Mouse (Mus musculus): ENCODE measurements around the gene Tcf20. TPM values are rescaled to one million over a fixed set of nuclear protein-coding genes. Genes with fewer than 3 reads are reported as not detected.
A peak's percentile ranks its signal among the peaks of the same experiment; 100 is the strongest.

The Tcf20 gene
- polyA plus RNA-seq, 1 experiment from 2014 or later = 7.2 TPM

GRCm38 (mm10) chr15:82964266-82964825 lies 23.3 kb downstream of the Tcf20 start:
- 69% methylated on average over 14 of the region's 14 CpGs for WGBS
- Histone ChIP-seq H3K9me3 (ENCODE audit: control insufficient read depth, low read length) (no peaks in the 10 kb centered on the region), H3K4me1 (replicated peaks; ENCODE audit: control insufficient read depth, insufficient read depth, low read length) (peaks cover 39% of the 10 kb centered on the region), H3K36me3 (ENCODE audit: control insufficient read depth, insufficient read depth, low read length) (no peaks in the 10 kb centered on the region), H3K9ac (ENCODE audit: low read length) (peak overlapping the region; percentile 76; the same call in 1 of the 2 replicates), H3K27me3 (ENCODE audit: control insufficient read depth, insufficient read depth, low read depth, low read length) (peaks cover 20% of the 10 kb centered on the region), H3K27ac (ENCODE audit: low read length) (peak overlapping the region; percentile 57; the same call in 1 of the 2 replicates), H3K4me2 (ENCODE audit: low read depth, low read length) (no peak overlapping the region; the same call in 1 of the 2 replicates), H3K4me3 (ENCODE audit: low read length) (peak overlapping the region; percentile 63)
- ATAC-seq (ENCODE audit: low read depth) = no peak

DNA sequence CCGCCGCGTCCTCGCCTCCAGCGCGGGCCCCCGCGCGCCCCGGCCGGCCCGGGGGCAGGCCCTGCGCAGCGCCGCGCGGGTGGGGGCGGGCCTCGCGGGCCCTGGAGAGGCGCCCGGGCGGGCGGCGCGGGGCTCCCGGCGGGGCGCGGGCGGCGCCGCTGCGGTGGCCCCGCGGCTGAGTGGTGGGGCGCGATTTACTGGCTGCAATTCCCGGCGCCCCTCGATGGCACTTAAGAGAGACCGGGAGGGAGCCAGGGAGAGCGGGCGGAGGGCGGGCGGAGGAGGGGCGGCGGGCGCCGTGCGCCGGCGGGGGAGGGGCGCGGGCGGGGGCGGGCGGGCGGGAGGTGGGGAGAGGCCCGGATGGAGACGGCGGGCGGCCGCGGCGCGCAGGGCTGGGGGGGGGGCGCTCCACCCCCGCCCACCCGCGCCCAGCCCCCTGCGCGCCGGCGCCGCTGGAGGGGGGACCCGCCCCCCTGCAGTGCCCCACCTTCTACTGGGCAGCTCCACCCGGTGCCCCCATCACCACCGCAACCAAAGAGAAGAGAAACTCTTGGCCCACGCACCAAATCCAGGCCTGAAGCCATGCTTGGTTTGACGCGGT lies 24.0 kb downstream of the Tcf20 start:
- peak; percentile 71 for ATAC-seq (ENCODE audit: low read depth)
- Histone ChIP-seq H3K27me3 (ENCODE audit: control insufficient read depth, insufficient read depth, low read depth, low read length) (peaks cover 23% of the 10 kb centered on the region), H3K9me3 (ENCODE audit: control insufficient read depth, low read length) (no peaks in the 10 kb centered on the region), H3K9ac (ENCODE audit: low read length) (peak overlapping the region; percentile 76), H3K4me2 (ENCODE audit: low read depth, low read length) (peak overlapping the region; percentile 83), H3K4me1 (replicated peaks; ENCODE audit: control insufficient read depth, insufficient read depth, low read length) (peaks cover 43% of the 10 kb centered on the region), H3K27ac (ENCODE audit: low read length) (peak overlapping the region; percentile 70; the same call in 1 of the 2 replicates), H3K4me3 (ENCODE audit: low read length) (peak overlapping the region; percentile 63), H3K36me3 (ENCODE audit: control insufficient read depth, insufficient read depth, low read length) (no peaks in the 10 kb centered on the region)
- WGBS = under 1% methylated on average over 19 of the region's 82 CpGs

- peak overlapping the region; percentile 76 for H3K9ac ChIP-seq (ENCODE audit: low read length)
- H3K36me3 ChIP-seq (ENCODE audit: control insufficient read depth, insufficient read depth, low read length) = no peaks in the 10 kb centered on the region
- H3K9me3 ChIP-seq (ENCODE audit: control insufficient read depth, low read length) = no peaks in the 10 kb centered on the region
- H3K27me3 ChIP-seq (ENCODE audit: control insufficient read depth, insufficient read depth, low read depth, low read length) = peaks cover 23% of the 10 kb centered on the region
- peak overlapping the region; percentile 59; the same call in 1 of the 2 replicates for H3K27ac ChIP-seq (ENCODE audit: low read length)
- H3K4me1 ChIP-seq (replicated peaks; ENCODE audit: control insufficient read depth, insufficient read depth, low read length) = peaks cover 43% of the 10 kb centered on the region
- ATAC-seq (ENCODE audit: low read depth) = no peak
- H3K4me2 ChIP-seq (ENCODE audit: low read depth, low read length) = peak overlapping the region; percentile 83
- peak overlapping the region; percentile 63 for H3K4me3 ChIP-seq (ENCODE audit: low read length)
- 3% methylated on average over 30 of the region's 39 CpGs for WGBS
Observed at GRCm38 (mm10) chr15:82963090-82963489, 24.6 kb downstream of the Tcf20 start.

- no peak for ATAC-seq (ENCODE audit: low read depth)
- Histone ChIP-seq H3K4me3 (ENCODE audit: low read length) (peak overlapping the region; percentile 63), H3K4me1 (replicated peaks; ENCODE audit: control insufficient read depth, insufficient read depth, low read length) (peaks cover 40% of the 10 kb centered on the region), H3K9ac (ENCODE audit: low read length) (no peak overlapping the region; the same call in 1 of the 2 replicates), H3K9me3 (ENCODE audit: control insufficient read depth, low read length) (no peaks in the 10 kb centered on the region), H3K36me3 (ENCODE audit: control insufficient read depth, insufficient read depth, low read length) (no peaks in the 10 kb centered on the region), H3K27ac (ENCODE audit: low read length) (no peak overlapping the region), H3K4me2 (ENCODE audit: low read depth, low read length) (peak overlapping the region; percentile 83), H3K27me3 (ENCODE audit: control insufficient read depth, insufficient read depth, low read depth, low read length) (peaks cover 23% of the 10 kb centered on the region)
- 41% methylated on average over 4 of the region's 4 CpGs for WGBS
Observed at GRCm38 (mm10) chr15:82962536-82962935, 25.1 kb downstream of the Tcf20 start.

GRCm38 (mm10) chr15:82960786-82961561 lies 26.7 kb downstream of the Tcf20 start:
- ATAC-seq (ENCODE audit: low read depth) = no peak
- no peaks in the 10 kb centered on the region for H3K36me3 ChIP-seq (ENCODE audit: control insufficient read depth, insufficient read depth, low read length)
- H3K9ac ChIP-seq (ENCODE audit: low read length) = peak overlapping the region; percentile 27; the same call in 1 of the 2 replicates
- no peaks in the 10 kb centered on the region for H3K9me3 ChIP-seq (ENCODE audit: control insufficient read depth, low read length)
- peaks cover 40% of the 10 kb centered on the region for H3K4me1 ChIP-seq (replicated peaks; ENCODE audit: control insufficient read depth, insufficient read depth, low read length)
- H3K27me3 ChIP-seq (ENCODE audit: control insufficient read depth, insufficient read depth, low read depth, low read length) = peaks cover 21% of the 10 kb centered on the region
- WGBS = 8% methylated on average over 26 of the region's 26 CpGs
- H3K4me3 ChIP-seq (ENCODE audit: low read length) = no peak overlapping the region
- H3K4me2 ChIP-seq (ENCODE audit: low read depth, low read length) = peak overlapping the region; percentile 41
- H3K27ac ChIP-seq (ENCODE audit: low read length) = no peak overlapping the region

DNA sequence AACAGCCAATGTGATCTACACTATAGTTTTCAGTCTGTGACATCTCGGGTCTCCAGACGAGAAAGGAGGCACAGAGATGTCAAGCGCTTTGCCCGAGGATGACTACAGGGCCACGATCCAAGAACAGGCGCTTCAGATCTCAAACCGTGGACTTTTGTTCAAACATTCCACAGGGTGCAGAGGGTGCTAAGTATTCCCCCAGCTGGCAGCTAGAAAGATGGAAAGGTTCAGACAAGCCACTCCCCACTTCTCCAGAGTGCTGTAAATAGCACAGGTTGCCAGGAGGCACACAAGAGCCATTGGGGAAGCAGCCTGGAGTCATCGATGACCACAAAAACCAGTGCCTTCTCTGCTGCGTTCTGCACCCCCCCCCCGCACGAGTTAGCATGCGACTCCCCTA lies 28.5 kb downstream of the Tcf20 start:
- H3K9me3 ChIP-seq (ENCODE audit: control insufficient read depth, low read length) = no peaks in the 10 kb centered on the region
- ATAC-seq (ENCODE audit: low read depth) = no peak; the same call in 1 of the 2 replicates
- H3K9ac ChIP-seq (ENCODE audit: low read length) = 0 out of 2 replicates have a peak overlapping the region, but pooled peaks have one; percentile 22
- H3K27me3 ChIP-seq (ENCODE audit: control insufficient read depth, insufficient read depth, low read depth, low read length) = peaks cover 18% of the 10 kb centered on the region
- H3K27ac ChIP-seq (ENCODE audit: low read length) = no peak overlapping the region
- no peaks in the 10 kb centered on the region for H3K36me3 ChIP-seq (ENCODE audit: control insufficient read depth, insufficient read depth, low read length)
- H3K4me2 ChIP-seq (ENCODE audit: low read depth, low read length) = no peak overlapping the region
- no peak overlapping the region for H3K4me3 ChIP-seq (ENCODE audit: low read length)
- peaks cover 40% of the 10 kb centered on the region for H3K4me1 ChIP-seq (replicated peaks; ENCODE audit: control insufficient read depth, insufficient read depth, low read length)
- WGBS = 37% methylated on average over 12 of the region's 12 CpGs

GRCm38 (mm10) chr15:82958253-82958701 lies 29.4 kb downstream of the Tcf20 start:
- Histone ChIP-seq H3K9ac (ENCODE audit: low read length) (no peak overlapping the region), H3K27ac (ENCODE audit: low read length) (no peak overlapping the region), H3K4me2 (ENCODE audit: low read depth, low read length) (peak overlapping the region; percentile 15; the same call in 1 of the 2 replicates), H3K4me1 (replicated peaks; ENCODE audit: control insufficient read depth, insufficient read depth, low read length) (peaks cover 40% of the 10 kb centered on the region), H3K27me3 (ENCODE audit: control insufficient read depth, insufficient read depth, low read depth, low read length) (peaks cover 18% of the 10 kb centered on the region), H3K9me3 (ENCODE audit: control insufficient read depth, low read length) (no peaks in the 10 kb centered on the region), H3K4me3 (ENCODE audit: low read length) (0 out of 2 replicates have a peak overlapping the region, but pooled peaks have one; percentile 2), H3K36me3 (ENCODE audit: control insufficient read depth, insufficient read depth, low read length) (no peaks in the 10 kb centered on the region)
- WGBS = 19% methylated on average over 16 of the region's 16 CpGs
- ATAC-seq (ENCODE audit: low read depth) = no peak

- H3K27ac ChIP-seq (ENCODE audit: low read length) = no peak overlapping the region
- no peak overlapping the region for H3K4me2 ChIP-seq (ENCODE audit: low read depth, low read length)
- H3K4me1 ChIP-seq (replicated peaks; ENCODE audit: control insufficient read depth, insufficient read depth, low read length) = peaks cover 31% of the 10 kb centered on the region
- peaks cover 21% of the 10 kb centered on the region for H3K27me3 ChIP-seq (ENCODE audit: control insufficient read depth, insufficient read depth, low read depth, low read length)
- no peak for ATAC-seq (ENCODE audit: low read depth)
- H3K9me3 ChIP-seq (ENCODE audit: control insufficient read depth, low read length) = no peaks in the 10 kb centered on the region
- no peak overlapping the region for H3K4me3 ChIP-seq (ENCODE audit: low read length)
- 59% methylated on average over 4 of the region's 4 CpGs for WGBS
- H3K36me3 ChIP-seq (ENCODE audit: control insufficient read depth, insufficient read depth, low read length) = no peaks in the 10 kb centered on the region
- no peak overlapping the region for H3K9ac ChIP-seq (ENCODE audit: low read length)
Observed at GRCm38 (mm10) chr15:82956721-82957120, 31.0 kb downstream of the Tcf20 start.

DNA sequence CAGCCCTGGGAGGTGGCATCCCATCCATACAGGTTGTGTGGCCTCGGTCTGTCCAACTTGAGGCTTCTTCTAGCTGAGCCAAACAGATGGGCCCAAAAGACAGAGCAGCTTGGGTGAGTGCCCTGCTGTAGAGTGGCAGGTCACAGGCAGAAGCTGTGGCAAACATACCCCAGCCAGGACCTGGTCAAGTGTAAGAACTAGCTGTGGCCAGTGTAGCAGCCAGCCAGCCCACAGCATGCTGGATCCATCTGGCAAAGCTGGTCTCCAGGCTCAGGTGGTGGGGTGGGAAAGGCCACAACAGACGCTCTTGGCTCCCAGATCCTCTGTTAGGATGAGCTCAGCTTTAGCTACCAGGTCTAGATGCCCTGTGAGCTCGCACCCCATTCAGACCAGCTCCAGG lies 31.4 kb downstream of the Tcf20 start:
- Histone ChIP-seq H3K36me3 (ENCODE audit: control insufficient read depth, insufficient read depth, low read length) (no peaks in the 10 kb centered on the region), H3K4me2 (ENCODE audit: low read depth, low read length) (no peak overlapping the region), H3K27ac (ENCODE audit: low read length) (no peak overlapping the region), H3K4me3 (ENCODE audit: low read length) (no peak overlapping the region), H3K9me3 (ENCODE audit: control insufficient read depth, low read length) (no peaks in the 10 kb centered on the region), H3K4me1 (replicated peaks; ENCODE audit: control insufficient read depth, insufficient read depth, low read length) (peaks cover 29% of the 10 kb centered on the region), H3K27me3 (ENCODE audit: control insufficient read depth, insufficient read depth, low read depth, low read length) (peaks cover 22% of the 10 kb centered on the region), H3K9ac (ENCODE audit: low read length) (no peak overlapping the region)
- 93% methylated on average over 3 of the region's 3 CpGs for WGBS
- no peak for ATAC-seq (ENCODE audit: low read depth)
